Mouse (Mus musculus): Measurements from ENCODE around the gene Myo16. TPM values are rescaled to one million over a fixed set of nuclear protein-coding genes. Genes with fewer than 3 reads are reported as not detected.

Gene Myo16
- total RNA-seq, 4 experiments from 2014 or later, result 18.7 to 22.9 (median 20.2) TPM

GRCm38 (mm10) chr8:10402606-10403005 is 248.9 kb downstream of the Myo16 start:
- DNase-seq (ENCODE audit: low spot score in 2 of 2), result no peak

GRCm38 (mm10) chr8:10405469-10405868 is 251.8 kb downstream of the Myo16 start:
- no peak for DNase-seq (ENCODE audit: low spot score in 2 of 2)

- DNase-seq (ENCODE audit: low spot score in 2 of 2), result no peak
These were observed 255.3 kb downstream of the Myo16 start for GRCm38 (mm10) chr8:10409043-10409442.

GRCm38 (mm10) chr8:10411511-10411910 is 257.8 kb downstream of the Myo16 start:
- no peak for DNase-seq (ENCODE audit: low spot score in 2 of 2)

- DNase-seq (ENCODE audit: low spot score in 2 of 2), result no peak
These were observed 260.2 kb downstream of the Myo16 start for GRCm38 (mm10) chr8:10413881-10414280.

GRCm38 (mm10) chr8:10414684-10415212 is 261.0 kb downstream of the Myo16 start:
- peak; percentile 44 to 76 for DNase-seq (ENCODE audit: low spot score in 2 of 2)

- DNase-seq (ENCODE audit: low spot score in 2 of 2), result no peak
These were observed 261.6 kb downstream of the Myo16 start for GRCm38 (mm10) chr8:10415288-10415687.

GRCm38 (mm10) chr8:10415885-10416284 is 262.2 kb downstream of the Myo16 start:
- no peak for DNase-seq (ENCODE audit: low spot score in 2 of 2)

GRCm38 (mm10) chr8:10416806-10417205 is 263.1 kb downstream of the Myo16 start:
- no peak for DNase-seq (ENCODE audit: low spot score in 2 of 2)

- no peak for DNase-seq (ENCODE audit: low spot score in 2 of 2)
These were observed 263.6 kb downstream of the Myo16 start for GRCm38 (mm10) chr8:10417281-10417680.

GRCm38 (mm10) chr8:10418013-10418412 is 264.3 kb downstream of the Myo16 start:
- no peak for DNase-seq (ENCODE audit: low spot score in 2 of 2)

- DNase-seq (ENCODE audit: low spot score in 2 of 2), result no peak
These were observed 265.3 kb downstream of the Myo16 start for GRCm38 (mm10) chr8:10418971-10419370.

- no peak for DNase-seq (ENCODE audit: low spot score in 2 of 2)
These were observed 266.0 kb downstream of the Myo16 start for GRCm38 (mm10) chr8:10419726-10420125.

GRCm38 (mm10) chr8:10420551-10420950 is 266.8 kb downstream of the Myo16 start:
- no peak for DNase-seq (ENCODE audit: low spot score in 2 of 2)

- no peak for DNase-seq (ENCODE audit: low spot score in 2 of 2)
These were observed 267.9 kb downstream of the Myo16 start for GRCm38 (mm10) chr8:10421516-10422090.

GRCm38 (mm10) chr8:10435492-10435891 is 281.8 kb downstream of the Myo16 start:
- DNase-seq (ENCODE audit: low spot score in 2 of 2), result no peak

- DNase-seq (ENCODE audit: low spot score in 2 of 2), result peak; percentile 63 to 80
These were observed 285.1 kb downstream of the Myo16 start for GRCm38 (mm10) chr8:10438772-10439171.

- DNase-seq (ENCODE audit: low spot score in 2 of 2), result no peak
These were observed 286.1 kb downstream of the Myo16 start for GRCm38 (mm10) chr8:10439595-10440453.

- no peak for DNase-seq (ENCODE audit: low spot score in 2 of 2)
These were observed 288.9 kb downstream of the Myo16 start for GRCm38 (mm10) chr8:10442562-10442961.

- no peak for DNase-seq (ENCODE audit: low spot score in 2 of 2)
These were observed 291.3 kb downstream of the Myo16 start for GRCm38 (mm10) chr8:10445011-10445410.

- DNase-seq (ENCODE audit: low spot score in 2 of 2), result peak in 1 of 2 experiments; percentile 23
These were observed 294.8 kb downstream of the Myo16 start for GRCm38 (mm10) chr8:10448545-10448944.

- no peak for DNase-seq (ENCODE audit: low spot score in 2 of 2)
These were observed 299.3 kb downstream of the Myo16 start for GRCm38 (mm10) chr8:10453046-10453445.
